ENCODE assay signal across 8 mouse cellular contexts in the genomic region with DNA sequence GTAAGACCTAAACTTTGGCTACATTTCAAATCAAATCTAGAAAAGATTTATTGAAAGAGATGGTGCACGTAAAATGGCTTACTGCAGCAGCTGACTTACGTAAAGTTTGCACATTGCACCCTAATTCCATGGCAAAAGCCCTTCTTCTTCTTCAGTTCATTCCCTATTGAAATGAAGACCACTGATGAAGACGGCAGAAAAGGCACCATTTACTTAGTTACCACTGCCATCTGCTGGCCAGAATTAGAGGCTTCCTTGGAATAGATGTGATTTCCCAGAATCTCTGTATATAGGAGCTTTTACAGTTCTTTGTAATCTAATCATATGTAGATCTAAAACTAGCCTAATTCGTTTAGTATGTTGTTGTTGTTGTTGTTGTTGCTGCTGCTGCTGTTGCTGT.
DNase-seq lines count a peak whose midpoint lies in the region; ATAC-seq lines count a peak whose summit lies in the region.

No protein-coding gene starts in this region.

- peak; percentile 76 for DNase-seq in intestine, embryonic 14.5 days (ENCODE audit: low spot score)
- DNase-seq in adrenal gland, postnatal 10 days: peak; percentile 80
- peak; percentile 85 for DNase-seq in embryonic facial prominence, embryonic 11.5 days (ENCODE audit: low spot score)
- peak; percentile 22 to 39 for DNase-seq in left cerebral cortex, adult 8-10 months (ENCODE audit: low spot score in 2 of 2)
- peak; percentile 49 for DNase-seq in telencephalon, adult 2 months (ENCODE audit: low read depth, low spot score)

- H3K4me3 ChIP-seq in intestine, embryonic 14.5 days (ENCODE audit: low read depth, low read length): no peak overlapping the region
- H3K4me3 ChIP-seq in intestine, embryonic 16.5 days (ENCODE audit: low read length): no peak overlapping the region
- H3K4me3 ChIP-seq in embryonic facial prominence, embryonic 11.5 days (ENCODE audit: low read depth, low read length): no peak overlapping the region
- no peak overlapping the region for H3K4me3 ChIP-seq in hindbrain, embryonic 15.5 days
- no peak overlapping the region for H3K4me3 ChIP-seq in midbrain, embryonic 15.5 days

- H3K9me3 ChIP-seq in intestine, embryonic 14.5 days (ENCODE audit: control insufficient read depth, low read length): no peaks in the 10 kb centered on the region
- no peaks in the 10 kb centered on the region for H3K9me3 ChIP-seq in intestine, embryonic 16.5 days (ENCODE audit: control insufficient read depth, low read length)
- H3K9me3 ChIP-seq in embryonic facial prominence, embryonic 11.5 days (replicated peaks; ENCODE audit: control insufficient read depth, low read length): no peaks in the 10 kb centered on the region
- H3K9me3 ChIP-seq in hindbrain, embryonic 15.5 days: no peaks in the 10 kb centered on the region
- H3K9me3 ChIP-seq in midbrain, embryonic 15.5 days: no peaks in the 10 kb centered on the region

- no peaks in the 10 kb centered on the region for H3K36me3 ChIP-seq in intestine, embryonic 14.5 days (ENCODE audit: control insufficient read depth, insufficient read depth, low read length)
- no peaks in the 10 kb centered on the region for H3K36me3 ChIP-seq in intestine, embryonic 16.5 days (ENCODE audit: control insufficient read depth, insufficient read depth, low read length)
- H3K36me3 ChIP-seq in embryonic facial prominence, embryonic 11.5 days (replicated peaks; ENCODE audit: control insufficient read depth, insufficient read depth, low read depth, low read length): no peaks in the 10 kb centered on the region
- H3K36me3 ChIP-seq in hindbrain, embryonic 15.5 days: no peaks in the 10 kb centered on the region
- no peaks in the 10 kb centered on the region for H3K36me3 ChIP-seq in midbrain, embryonic 15.5 days (replicated peaks)

- no peak overlapping the region for H3K4me2 ChIP-seq in intestine, embryonic 14.5 days (ENCODE audit: low read length)
- no peak overlapping the region for H3K4me2 ChIP-seq in intestine, embryonic 16.5 days (ENCODE audit: low read depth, low read length)
- H3K4me2 ChIP-seq in embryonic facial prominence, embryonic 11.5 days (ENCODE audit: low read depth, low read length): no peak overlapping the region
- no peak overlapping the region for H3K4me2 ChIP-seq in hindbrain, embryonic 15.5 days
- H3K4me2 ChIP-seq in midbrain, embryonic 15.5 days: no peak overlapping the region

- WGBS in intestine, embryonic 14.5 days: 12% methylated on average over 4 of the region's 4 CpGs
- 7% methylated on average over 4 of the region's 4 CpGs for WGBS in intestine, embryonic 16.5 days
- 19% methylated on average over 4 of the region's 4 CpGs for WGBS in embryonic facial prominence, embryonic 11.5 days
- 13% methylated on average over 4 of the region's 4 CpGs for WGBS in hindbrain, embryonic 15.5 days
- 13% methylated on average over 4 of the region's 4 CpGs for WGBS in midbrain, embryonic 15.5 days

- no peak overlapping the region for H3K27ac ChIP-seq in intestine, embryonic 14.5 days (ENCODE audit: low read depth)
- H3K27ac ChIP-seq in intestine, embryonic 16.5 days (ENCODE audit: low read length): no peak overlapping the region
- H3K27ac ChIP-seq in embryonic facial prominence, embryonic 11.5 days (replicated peaks; ENCODE audit: low read depth, low read length): no peak overlapping the region
- no peak overlapping the region for H3K27ac ChIP-seq in hindbrain, embryonic 15.5 days (replicated peaks)
- H3K27ac ChIP-seq in midbrain, embryonic 15.5 days: no peak overlapping the region

- peak; percentile 55 for ATAC-seq in intestine, embryonic 14.5 days (replicated peaks; ENCODE audit: low FRiP score, low TSS enrichment, low read depth)
- no peak for ATAC-seq in intestine, embryonic 16.5 days
- ATAC-seq in embryonic facial prominence, embryonic 11.5 days (replicated peaks; ENCODE audit: insufficient number of reproducible peaks, low FRiP score, low TSS enrichment, low read depth): no peak
- peak; percentile 65; the same call in 1 of the 2 replicates for ATAC-seq in hindbrain, embryonic 15.5 days (ENCODE audit: low FRiP score, low read depth)
- peak; percentile 86 for ATAC-seq in midbrain, embryonic 15.5 days (replicated peaks)

- H3K27me3 ChIP-seq in intestine, embryonic 14.5 days (replicated peaks; ENCODE audit: control insufficient read depth, insufficient read depth, low read length): no peaks in the 10 kb centered on the region
- H3K27me3 ChIP-seq in intestine, embryonic 16.5 days (replicated peaks; ENCODE audit: control insufficient read depth, insufficient read depth, low read length): no peaks in the 10 kb centered on the region
- H3K27me3 ChIP-seq in embryonic facial prominence, embryonic 11.5 days (ENCODE audit: control insufficient read depth, insufficient read depth, low read length): no peaks in the 10 kb centered on the region
- no peaks in the 10 kb centered on the region for H3K27me3 ChIP-seq in hindbrain, embryonic 15.5 days
- no peaks in the 10 kb centered on the region for H3K27me3 ChIP-seq in midbrain, embryonic 15.5 days (replicated peaks)

- H3K4me1 ChIP-seq in intestine, embryonic 14.5 days (replicated peaks; ENCODE audit: control insufficient read depth, insufficient read depth, low read length): no peaks in the 10 kb centered on the region
- no peaks in the 10 kb centered on the region for H3K4me1 ChIP-seq in intestine, embryonic 16.5 days (ENCODE audit: control insufficient read depth, insufficient read depth, low read length)
- H3K4me1 ChIP-seq in embryonic facial prominence, embryonic 11.5 days (ENCODE audit: control insufficient read depth, insufficient read depth, low read length): no peaks in the 10 kb centered on the region
- H3K4me1 ChIP-seq in hindbrain, embryonic 15.5 days (replicated peaks): no peaks in the 10 kb centered on the region
- no peaks in the 10 kb centered on the region for H3K4me1 ChIP-seq in midbrain, embryonic 15.5 days

- no peak overlapping the region for H3K9ac ChIP-seq in intestine, embryonic 14.5 days (ENCODE audit: low read length)
- no peak overlapping the region for H3K9ac ChIP-seq in intestine, embryonic 16.5 days (ENCODE audit: low read depth, low read length)
- no peak overlapping the region for H3K9ac ChIP-seq in embryonic facial prominence, embryonic 11.5 days (replicated peaks; ENCODE audit: low read length)
- H3K9ac ChIP-seq in hindbrain, embryonic 15.5 days: no peak overlapping the region
- H3K9ac ChIP-seq in midbrain, embryonic 15.5 days: no peak overlapping the region

Comparison
In these comparisons a context has a peak if more than half of its experiments do, and no peak if none do; other contexts are left out.
1. ATAC-seq: peak in intestine, embryonic 14.5 days (single experiment), hindbrain, embryonic 15.5 days (single experiment) and midbrain, embryonic 15.5 days (single experiment); none in intestine, embryonic 16.5 days (single experiment) and embryonic facial prominence, embryonic 11.5 days (single experiment).
2. DNase-seq: peak in every context shown above with its lines; median percentile 85 in embryonic facial prominence, embryonic 11.5 days; 80 in adrenal gland, postnatal 10 days; 76 in intestine, embryonic 14.5 days; 49 in telencephalon, adult 2 months; 30 in left cerebral cortex, adult 8-10 months.